Mouse (Mus musculus): Measurements from ENCODE around the gene Prickle3. TPM values are rescaled to one million over a fixed set of nuclear protein-coding genes. Genes with fewer than 3 reads are reported as not detected.

The Prickle3 gene
- 1 to 10 TPM; 1.2 to 1.3 TPM for total RNA-seq (2021)

GRCm38 (mm10) chrX:7657221-7657639 lies at the start of gene Prickle3:
Gene Prickle3, plus strand, starts transcription at chrX:7657260.
- intact Hi-C loops (cut with DNase I) = no loop called here
- peak in 1 of 2 experiments; percentile 64 for DNase-seq (ENCODE audit: extremely low spot score in 1 of 2, low spot score in 2 of 2)

DNA sequence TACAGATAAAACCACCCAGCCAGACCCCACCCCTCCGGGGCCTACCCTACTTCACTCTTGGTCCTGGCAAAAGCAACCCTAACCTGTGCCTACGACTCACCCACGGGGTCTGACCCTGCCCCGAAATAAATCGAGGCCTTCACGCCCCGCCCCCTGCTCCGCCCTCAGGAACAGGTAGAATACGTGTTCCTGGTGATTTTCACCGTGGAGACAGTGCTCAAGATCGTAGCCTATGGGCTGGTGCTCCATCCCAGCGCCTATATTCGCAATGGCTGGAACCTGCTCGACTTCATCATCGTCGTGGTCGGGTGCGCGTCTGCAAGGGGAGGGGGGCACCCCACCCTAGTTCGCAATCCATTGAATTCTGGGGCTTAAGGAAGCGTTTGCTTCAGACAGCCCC lies 47.0 kb upstream of the Prickle3 start:
- intact Hi-C loops (cut with DNase I) = no loop called here
- no peak for DNase-seq (ENCODE audit: extremely low spot score in 1 of 2, low spot score in 2 of 2)

DNA sequence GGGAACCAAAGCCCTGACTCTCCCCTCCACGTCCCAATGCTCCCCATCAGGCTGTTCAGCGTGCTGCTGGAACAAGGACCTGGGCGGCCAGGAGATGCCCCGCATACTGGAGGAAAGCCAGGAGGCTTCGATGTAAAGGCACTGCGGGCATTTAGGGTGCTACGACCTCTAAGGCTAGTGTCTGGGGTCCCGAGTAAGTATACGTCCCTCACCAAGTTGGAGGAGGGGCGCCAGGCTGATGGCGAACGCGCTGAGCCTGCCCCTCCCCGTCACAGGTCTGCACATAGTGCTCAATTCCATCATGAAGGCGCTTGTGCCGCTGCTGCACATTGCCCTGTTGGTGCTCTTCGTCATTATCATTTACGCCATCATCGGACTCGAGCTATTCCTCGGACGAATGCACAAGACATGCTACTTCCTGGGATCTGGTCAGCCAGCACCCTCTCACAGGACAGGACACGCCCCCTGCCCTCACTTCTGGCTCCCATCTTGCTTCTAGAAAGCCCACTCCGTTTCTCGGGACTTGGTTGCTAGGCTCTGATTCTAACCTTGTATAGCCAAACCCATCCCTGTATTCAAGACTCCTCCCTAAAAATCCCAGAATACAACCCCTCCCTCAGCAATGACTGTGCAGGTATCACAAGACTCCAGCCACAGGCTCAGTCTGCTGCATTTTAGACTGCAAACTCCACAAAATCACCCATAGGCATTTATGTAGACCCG lies 46.4 kb upstream of the Prickle3 start:
- intact Hi-C loops (cut with DNase I) = no loop called here
- no peak for DNase-seq (ENCODE audit: extremely low spot score in 1 of 2, low spot score in 2 of 2)

- no peak for DNase-seq (ENCODE audit: extremely low spot score in 1 of 2, low spot score in 2 of 2)
- intact Hi-C loops (cut with DNase I) = no loop called here
These were observed 39.0 kb upstream of the Prickle3 start for GRCm38 (mm10) chrX:7617889-7618551.

GRCm38 (mm10) chrX:7632560-7632959 lies 24.5 kb upstream of the Prickle3 start:
- intact Hi-C loops (cut with DNase I) = no loop called here
- DNase-seq (ENCODE audit: extremely low spot score in 1 of 2, low spot score in 2 of 2) = no peak

DNA sequence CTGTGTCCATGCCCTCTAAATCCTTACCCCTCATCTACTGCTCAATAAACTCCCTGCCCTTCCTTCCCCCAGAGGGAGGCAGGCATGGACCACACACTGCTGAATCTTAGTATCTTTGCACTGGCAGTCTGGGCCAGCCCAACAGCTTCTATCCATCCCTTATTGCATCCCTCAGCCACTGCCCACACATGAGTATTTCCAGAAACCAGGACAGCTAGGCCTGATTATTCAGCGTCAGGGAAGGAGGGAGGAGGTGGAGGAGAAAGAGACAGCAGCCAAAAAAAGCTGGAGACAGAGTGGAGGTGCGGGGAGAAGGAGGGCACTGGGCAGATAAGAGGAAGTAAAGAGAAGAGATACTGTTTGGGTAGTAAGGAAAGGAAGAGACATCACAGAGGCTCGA lies 22.0 kb upstream of the Prickle3 start:
- DNase-seq (ENCODE audit: extremely low spot score in 1 of 2, low spot score in 2 of 2) = no peak

DNA sequence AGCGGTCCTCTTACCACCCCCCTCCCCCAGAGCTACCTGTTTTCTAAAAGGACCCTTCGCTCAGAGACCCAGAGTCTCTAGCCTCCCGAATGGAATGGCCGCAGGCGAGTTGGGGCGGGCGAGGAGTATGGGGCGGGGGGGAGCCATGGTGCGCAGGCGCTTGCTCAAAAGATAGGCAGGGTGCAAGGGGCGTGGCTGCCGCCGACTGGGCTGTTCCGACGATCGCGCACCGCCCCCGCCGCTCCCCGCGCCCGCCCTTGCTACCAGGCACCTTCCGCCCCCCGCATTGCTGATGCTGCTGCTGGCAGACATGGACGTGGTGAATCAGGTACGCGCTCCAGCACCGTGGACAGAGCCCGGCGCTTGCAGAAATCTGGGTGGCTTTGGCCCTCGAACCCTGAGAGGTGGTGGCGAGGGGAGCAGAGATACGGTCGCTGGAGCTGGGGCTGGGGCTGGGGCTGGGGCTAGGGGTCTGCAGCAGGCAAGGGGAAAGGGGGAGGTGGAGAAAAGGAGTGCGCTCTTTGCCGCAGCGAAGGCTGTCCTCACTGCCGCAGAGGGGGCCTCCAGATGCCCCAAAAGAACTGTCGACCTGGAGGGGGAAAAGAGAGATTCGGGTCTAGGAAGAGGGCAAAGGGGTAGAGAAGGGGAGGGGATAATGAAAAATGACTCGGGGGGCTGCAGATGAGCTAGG lies 18.5 kb upstream of the Prickle3 start, which contains the start of gene Syp:
Syp (plus strand) TSS at position 71 of the 691 bp plus-strand sequence.
- intact Hi-C loops (cut with DNase I) = loop anchor here (5.0 kb wide), 1 partner anchor 66 kb away; the partner anchor contains the start of genes Foxp3 and Ppp1r3f
- peak; percentile 78 to 87 for DNase-seq (ENCODE audit: extremely low spot score in 1 of 2, low spot score in 2 of 2)

More for the DNA sequence above, 22.0 kb upstream of the Prickle3 start:
- intact Hi-C loops (cut with DNase I) = loop anchor here (5.0 kb wide), 1 partner anchor 63 kb away; the partner anchor contains the start of genes Foxp3 and Ppp1r3f

GRCm38 (mm10) chrX:7639536-7640325 lies 17.3 kb upstream of the Prickle3 start:
- no peak for DNase-seq (ENCODE audit: extremely low spot score in 1 of 2, low spot score in 2 of 2)
- intact Hi-C loops (cut with DNase I) = loop anchor here (5.0 to 10.0 kb wide), 3 partner anchors 67 to 217 kb away; partner anchors contain the start of genes Foxp3 and Ppp1r3f

DNA sequence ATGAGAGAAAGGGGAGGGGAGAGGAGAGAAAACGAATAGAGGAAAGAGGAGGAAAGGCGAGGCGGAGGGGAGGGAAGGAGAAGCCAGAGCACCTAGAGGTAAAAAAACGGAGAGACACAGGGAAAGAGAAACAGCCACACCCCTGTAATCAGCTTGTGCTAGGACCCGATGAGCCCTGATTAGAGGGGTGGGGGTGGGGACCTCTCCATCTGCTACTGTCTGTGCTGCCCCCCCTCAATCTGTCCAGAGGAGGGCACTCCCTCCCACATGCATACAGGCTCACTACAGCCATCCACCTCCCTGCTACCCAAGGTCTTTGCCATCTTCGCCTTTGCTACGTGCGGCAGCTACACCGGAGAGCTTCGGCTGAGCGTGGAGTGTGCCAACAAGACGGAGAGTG lies 16.3 kb upstream of the Prickle3 start:
- intact Hi-C loops (cut with DNase I) = loop anchor here (5.0 to 10.0 kb wide), 2 partner anchors 166 to 218 kb away; no protein-coding TSS in a partner anchor

DNA sequence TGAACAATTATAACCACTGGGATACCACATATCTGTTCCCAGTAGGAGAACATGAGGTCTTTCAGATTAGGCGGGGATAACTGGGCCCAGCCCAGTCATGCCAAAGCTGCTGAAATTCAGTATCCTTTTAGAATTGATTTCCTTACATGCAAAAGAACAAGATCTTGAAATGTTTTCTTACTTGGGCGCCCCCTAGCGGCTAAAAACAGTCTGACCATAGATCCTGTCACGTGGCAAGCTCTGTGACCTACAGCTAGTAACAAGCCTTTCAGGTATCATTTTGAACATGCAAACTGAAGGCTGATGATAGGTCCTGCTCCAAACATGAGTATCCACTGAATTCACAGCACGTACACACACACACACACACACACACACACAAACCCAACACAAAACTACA lies 11.7 kb upstream of the Prickle3 start:
- peak; percentile 65 to 73 for DNase-seq (ENCODE audit: extremely low spot score in 1 of 2, low spot score in 2 of 2)
- intact Hi-C loops (cut with DNase I) = loop anchor here (10.0 kb wide), 1 partner anchor 171 kb away; no protein-coding TSS in a partner anchor

More for the DNA sequence above, 16.3 kb upstream of the Prickle3 start:
- no peak for DNase-seq (ENCODE audit: extremely low spot score in 1 of 2, low spot score in 2 of 2)

- intact Hi-C loops (cut with DNase I) = loop anchor here (10.0 kb wide), 1 partner anchor 174 kb away; no protein-coding TSS in a partner anchor
These were observed 8.3 kb upstream of the Prickle3 start for GRCm38 (mm10) chrX:7648671-7649304.

GRCm38 (mm10) chrX:7658031-7658784 lies 1.1 kb downstream of the Prickle3 start:
- no peak for DNase-seq (ENCODE audit: extremely low spot score in 1 of 2, low spot score in 2 of 2)
- intact Hi-C loops (cut with DNase I) = no loop called here

More at GRCm38 (mm10) chrX:7648671-7649304, 8.3 kb upstream of the Prickle3 start:
- DNase-seq (ENCODE audit: extremely low spot score in 1 of 2, low spot score in 2 of 2) = peak; percentile 53 to 89

DNA sequence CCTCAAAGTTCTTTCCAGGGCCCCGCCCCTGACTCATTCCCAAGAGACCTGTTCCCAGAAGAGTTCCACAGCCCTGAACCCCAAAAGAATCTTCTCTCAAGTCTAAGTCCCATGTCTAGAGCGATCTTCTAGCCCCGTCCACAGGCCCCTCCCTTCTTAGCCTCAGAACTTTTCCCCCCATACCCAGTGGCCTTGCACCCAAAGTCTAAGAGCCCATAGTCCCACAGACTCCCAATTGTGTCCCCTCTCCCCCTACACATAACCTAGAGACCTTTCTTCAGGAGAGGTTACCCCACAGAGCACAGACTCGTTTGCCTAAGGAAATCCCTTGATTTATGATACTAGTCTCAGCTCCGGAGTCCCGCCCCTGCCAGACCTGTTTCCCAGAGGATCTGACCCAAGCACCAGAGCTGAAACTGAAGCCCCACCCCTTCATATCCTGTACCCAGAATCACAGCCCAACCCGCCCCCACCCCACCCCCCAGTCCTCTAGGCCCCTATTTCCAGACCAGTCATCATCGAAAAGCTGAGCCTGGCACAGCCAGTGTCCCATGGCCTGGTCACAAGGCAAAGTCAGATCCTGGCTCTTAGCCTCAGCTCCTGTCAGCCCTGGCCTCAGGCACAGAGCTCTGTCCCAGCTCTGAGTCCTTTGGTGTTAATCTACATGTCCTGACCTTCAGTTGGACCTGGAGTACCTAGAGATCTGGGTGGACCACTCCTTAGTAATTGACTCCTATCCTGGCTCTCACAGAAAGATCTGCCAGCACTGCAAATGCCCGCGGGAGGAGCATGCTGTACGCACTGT lies 1.9 kb downstream of the Prickle3 start:
- DNase-seq (ENCODE audit: extremely low spot score in 1 of 2, low spot score in 2 of 2) = peak in 1 of 2 experiments; percentile 16
- intact Hi-C loops (cut with DNase I) = no loop called here

GRCm38 (mm10) chrX:7661086-7661485 lies 4.0 kb downstream of the Prickle3 start:
- intact Hi-C loops (cut with DNase I) = no loop called here
- DNase-seq (ENCODE audit: extremely low spot score in 1 of 2, low spot score in 2 of 2) = no peak

- intact Hi-C loops (cut with DNase I) = no loop called here
- DNase-seq (ENCODE audit: extremely low spot score in 1 of 2, low spot score in 2 of 2) = no peak
These were observed 5.9 kb downstream of the Prickle3 start for GRCm38 (mm10) chrX:7662936-7663335.

DNA sequence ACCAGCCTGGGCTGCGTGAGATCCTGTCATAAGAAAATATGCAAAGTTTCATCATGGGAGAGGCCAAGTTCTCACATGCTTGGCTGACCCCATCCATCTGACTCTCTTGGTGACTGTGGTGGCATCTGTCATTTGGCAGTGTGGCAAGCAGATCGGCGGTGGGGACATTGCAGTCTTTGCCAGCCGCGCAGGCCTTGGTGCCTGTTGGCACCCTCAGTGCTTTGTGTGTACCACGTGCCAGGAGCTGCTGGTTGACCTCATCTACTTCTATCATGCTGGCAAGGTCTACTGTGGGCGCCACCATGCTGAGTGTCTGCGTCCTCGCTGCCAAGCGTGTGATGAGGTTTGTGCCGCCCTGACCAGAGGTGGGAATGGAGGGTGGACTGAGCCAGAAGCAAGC lies 7.7 kb downstream of the Prickle3 start:
- intact Hi-C loops (cut with DNase I) = no loop called here
- DNase-seq (ENCODE audit: extremely low spot score in 1 of 2, low spot score in 2 of 2) = no peak
